Mouse (Mus musculus) lung, adult 2 months (tissue): ENCODE results near the gene Prep. TPM values are rescaled to one million over a fixed set of nuclear protein-coding genes. Genes with fewer than 3 reads are reported as not detected.

Source experiments
- DNase-seq: peaks from one replicate; pipeline ENCODE4 v3.0.0; 2022
- H3K4me1 ChIP-seq: fragments of 200-500 bp; 2 replicates; pipeline ENCODE4 v1.6.1; 2011; ENCODE audit warnings: low read length; ENCODE audit not compliant: control insufficient read depth, insufficient read depth
- H3K4me3 ChIP-seq: fragments of 200-500 bp; replicated peaks from 2 replicates; pipeline ENCODE3; 2011; ENCODE audit warnings: low read depth, mild to moderate bottlenecking, control low read depth, low read length; ENCODE audit errors: extremely low read depth
- CTCF ChIP-seq: fragments of 200-500 bp; IDR thresholded peaks from 2 replicates; pipeline ENCODE4 v1.5.1; 2011; ENCODE audit warnings: mild to moderate bottlenecking, low read length, control low read depth; ENCODE audit not compliant: insufficient read depth
- POLR2A ChIP-seq: fragments of 200-500 bp; IDR thresholded peaks from 2 replicates; pipeline ENCODE4 v1.6.1; 2011; ENCODE audit warnings: low read depth, mild to moderate bottlenecking, control low read depth, low read length, borderline replicate concordance; ENCODE audit errors: extremely low read depth
- WGBS: fragments of 180-500 bp; shearing (Covaris S2); methylation state at CpG from one replicate; pipeline ENCODE4 v1.1.7; 2018; 5-methylcytosine and 5-hydroxymethylcytosine counted together
- polyA plus RNA-seq: library from polyadenylated mRNA; depleted of rRNA; stranded (reverse); fragments of >200 nt; gene quantifications from 2 replicates; pipeline ENCODE4 v1.2.3, GENCODE M21; 2012; rRNA removed

Prep gene
- polyA plus RNA-seq: 18.0 and 19.8 TPM in 2 replicates

DNA sequence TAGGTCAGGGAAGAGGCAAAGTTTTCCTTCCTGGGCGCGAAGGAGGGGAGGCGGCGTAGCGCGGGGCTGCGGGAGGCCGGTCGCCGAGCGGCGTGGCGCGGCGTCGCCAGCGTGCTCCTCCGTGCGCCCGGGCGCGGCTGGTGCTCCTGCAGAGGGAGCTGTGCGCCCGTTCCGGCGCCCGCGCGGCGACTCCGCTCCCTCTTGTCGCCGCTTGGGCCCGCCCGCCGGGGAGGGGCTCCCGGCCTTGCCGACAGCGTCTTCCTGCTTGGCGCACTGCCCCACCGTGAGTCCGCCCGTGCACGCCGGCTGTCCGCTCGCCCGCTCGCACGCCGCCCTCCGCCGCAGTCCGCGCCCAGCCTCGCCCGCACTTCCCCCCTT is at the start of gene Prep:
Gene Prep, plus strand, starts transcription at position 273 of the 378 bp plus-strand sequence.
- under 1% methylated on average over 50 of the region's 57 CpGs for WGBS
- peak; percentile 89 for DNase-seq

DNA sequence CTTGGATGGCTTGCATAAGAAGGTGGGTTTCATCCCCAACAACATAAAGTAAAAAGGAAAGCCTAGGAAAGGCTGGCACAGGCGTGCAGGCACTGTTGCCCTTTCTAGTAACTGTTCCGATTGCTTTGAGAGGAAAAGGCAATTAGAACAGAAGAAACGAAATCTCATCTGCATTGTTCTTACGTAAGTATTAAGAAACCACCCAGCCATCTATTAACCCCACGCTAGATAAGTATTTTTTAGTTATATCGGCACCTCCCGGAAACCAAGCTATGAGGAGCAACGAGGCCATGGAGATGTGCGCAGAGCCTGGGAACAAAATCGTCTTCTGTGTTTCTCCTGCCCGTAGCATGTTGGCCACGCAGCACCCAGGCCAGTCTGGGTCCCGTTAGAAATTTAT is 49.7 kb upstream of the Prep start:
- Histone ChIP-seq H3K4me1 (no peaks in the 10 kb centered on the region), H3K4me3 (no peak overlapping the region)
- WGBS: 84% methylated on average over 13 of the region's 13 CpGs
- DNase-seq: no peak
- TF ChIP-seq CTCF (no peak), POLR2A (no peak)

More for the DNA sequence above, at the start of gene Prep:
- Histone ChIP-seq H3K4me3 (peak within 1 kb of the TSS; percentile 82), H3K4me1 (peaks cover 17% of the 10 kb centered on the region)
- TF ChIP-seq CTCF (peak; percentile 17; the same call in 1 of the 2 replicates), POLR2A (peak; percentile 62; the same call in 1 of the 2 replicates)

DNA sequence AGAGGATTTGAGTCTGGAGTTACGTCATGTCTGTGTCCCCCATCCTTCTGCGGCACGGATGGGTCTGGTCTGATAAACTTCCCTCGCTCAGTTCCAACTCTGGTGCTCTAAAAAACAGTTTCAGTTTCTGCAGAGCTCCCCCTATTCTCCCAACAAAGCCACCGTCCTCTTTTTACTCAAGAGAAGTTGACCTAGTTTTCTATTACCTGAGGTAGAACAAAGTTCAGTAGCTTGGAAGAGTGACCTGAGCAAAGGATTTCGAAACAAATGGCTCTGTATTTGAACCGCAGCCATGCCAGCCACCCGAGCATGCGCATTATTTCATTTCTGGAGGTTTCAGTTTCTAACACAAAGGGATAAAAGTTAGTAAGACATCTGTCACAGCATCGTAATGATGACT is 49.2 kb upstream of the Prep start:
- no peak for DNase-seq
- 75% methylated on average over 10 of the region's 10 CpGs for WGBS
- Histone ChIP-seq H3K4me1 (no peaks in the 10 kb centered on the region), H3K4me3 (no peak overlapping the region)
- TF ChIP-seq POLR2A (no peak), CTCF (no peak)

DNA sequence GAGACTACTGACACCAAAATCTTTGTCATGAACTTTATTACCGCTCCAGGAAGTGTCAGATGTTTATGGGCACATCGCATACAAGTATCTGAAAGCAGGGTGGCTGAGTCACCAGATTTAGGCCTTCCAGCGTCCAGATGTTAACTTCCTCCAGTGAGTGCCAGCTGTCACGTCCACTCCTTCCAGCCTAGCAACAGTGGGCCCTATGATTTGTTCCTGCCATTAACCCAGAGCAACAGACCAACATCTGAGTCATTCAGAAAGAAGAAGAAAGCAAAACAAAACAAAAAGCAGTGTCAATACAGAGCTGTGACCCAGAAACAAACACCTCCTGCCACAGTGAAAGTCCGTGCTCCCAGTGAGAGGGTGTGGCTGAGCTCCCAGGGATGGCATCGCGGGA is 47.6 kb upstream of the Prep start:
- 36% methylated on average over 7 of the region's 7 CpGs for WGBS
- DNase-seq: no peak
- 0 out of 2 replicates have a peak, but pooled peaks cover 2% of the 10 kb centered on the region for H3K4me1 ChIP-seq
- H3K4me3 ChIP-seq: no peak overlapping the region
- no peak for TF ChIP-seq CTCF
- no peak for TF ChIP-seq POLR2A

DNA sequence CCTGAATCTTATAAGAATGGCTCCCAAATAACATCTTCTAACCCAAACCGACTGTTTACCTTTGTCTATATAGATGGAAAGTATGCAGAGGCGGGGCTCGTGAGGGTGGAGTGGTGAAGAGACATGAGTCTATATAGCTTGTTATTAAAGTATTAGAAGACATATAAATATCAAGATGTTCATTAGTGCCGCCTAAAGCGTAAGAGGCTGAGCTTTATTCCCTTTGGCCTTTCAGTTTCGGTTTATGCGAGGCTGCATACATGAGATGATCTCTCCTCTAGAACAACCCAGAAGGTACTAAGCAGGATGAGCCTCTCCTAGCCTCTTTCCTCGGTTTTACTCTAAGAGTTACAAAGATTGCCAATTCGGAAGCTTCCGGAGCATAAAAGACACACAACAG is 47.2 kb upstream of the Prep start:
- H3K4me1 ChIP-seq: 0 out of 2 replicates have a peak, but pooled peaks cover 2% of the 10 kb centered on the region
- DNase-seq: no peak
- TF ChIP-seq CTCF (no peak), POLR2A (no peak)
- H3K4me3 ChIP-seq: no peak overlapping the region
- 79% methylated on average over 10 of the region's 10 CpGs for WGBS

DNA sequence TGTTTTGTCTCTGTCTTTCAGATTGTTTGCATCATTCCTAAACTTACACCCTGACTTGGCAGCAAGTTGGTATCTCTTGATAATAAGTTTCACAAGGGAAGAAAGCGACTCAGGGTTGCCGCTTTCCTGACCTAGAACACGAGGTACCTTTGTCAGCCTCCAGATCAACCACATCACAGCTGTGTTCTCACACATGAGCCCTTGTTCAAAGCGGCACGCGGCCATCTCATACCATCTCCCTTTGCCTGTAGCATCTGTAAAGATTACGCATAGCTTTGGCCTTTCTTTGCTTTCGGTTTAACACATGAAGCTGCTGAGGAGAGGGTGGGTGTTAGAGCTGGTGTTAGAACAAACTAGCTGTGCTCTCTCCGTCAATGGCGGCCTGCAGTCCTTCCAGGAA is 46.7 kb upstream of the Prep start:
- no peak overlapping the region for H3K4me3 ChIP-seq
- WGBS: 73% methylated on average over 10 of the region's 10 CpGs
- 0 out of 2 replicates have a peak, but pooled peaks cover 2% of the 10 kb centered on the region for H3K4me1 ChIP-seq
- DNase-seq: no peak
- no peak for TF ChIP-seq CTCF
- TF ChIP-seq POLR2A: no peak

DNA sequence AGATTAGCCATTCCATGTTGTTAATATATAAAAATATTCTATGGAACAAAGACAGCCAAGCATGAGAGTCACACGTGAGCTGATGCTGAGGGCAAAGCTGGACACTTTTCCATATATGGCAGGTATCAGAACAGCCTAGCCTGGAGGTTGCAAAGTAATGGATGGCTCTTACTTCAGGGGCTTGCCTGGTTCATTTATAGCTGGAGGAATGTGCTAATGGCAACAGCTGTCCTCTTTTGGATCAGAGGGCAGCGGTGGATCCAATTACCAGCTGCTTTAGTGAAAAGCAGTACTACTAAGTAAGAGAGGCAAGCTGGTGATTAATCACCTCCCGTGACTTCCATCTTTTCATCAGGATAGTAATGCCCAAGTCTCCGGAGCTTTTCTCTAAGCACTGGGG is 41.8 kb upstream of the Prep start:
- 62% methylated on average over 4 of the region's 4 CpGs for WGBS
- no peak for TF ChIP-seq CTCF
- no peak for TF ChIP-seq POLR2A
- no peak for DNase-seq
- Histone ChIP-seq H3K4me1 (0 out of 2 replicates have a peak, but pooled peaks cover 2% of the 10 kb centered on the region), H3K4me3 (no peak overlapping the region)

DNA sequence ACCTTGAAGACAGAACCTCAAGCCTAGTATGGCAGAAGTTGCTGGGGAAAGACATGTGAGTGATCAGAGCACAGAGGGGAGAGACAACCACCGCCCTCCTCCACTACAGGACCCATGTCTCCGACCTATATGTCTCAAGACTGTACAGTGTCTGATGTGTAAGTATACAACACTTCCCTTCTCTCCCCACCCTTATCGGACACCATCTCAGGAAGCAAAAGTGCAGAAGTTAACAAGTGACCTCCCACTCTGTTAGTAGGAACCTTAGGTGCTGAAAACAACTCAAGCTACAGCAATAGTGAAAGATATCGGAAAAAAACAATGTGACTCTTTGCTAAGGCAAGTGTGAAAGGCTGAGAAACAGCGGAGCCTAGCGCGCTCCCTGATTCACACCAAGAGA is 40.1 kb upstream of the Prep start:
- 83% methylated on average over 7 of the region's 7 CpGs for WGBS
- Histone ChIP-seq H3K4me3 (no peak overlapping the region), H3K4me1 (0 out of 2 replicates have a peak, but pooled peaks cover 2% of the 10 kb centered on the region)
- DNase-seq: no peak
- TF ChIP-seq POLR2A: no peak
- no peak for TF ChIP-seq CTCF

DNA sequence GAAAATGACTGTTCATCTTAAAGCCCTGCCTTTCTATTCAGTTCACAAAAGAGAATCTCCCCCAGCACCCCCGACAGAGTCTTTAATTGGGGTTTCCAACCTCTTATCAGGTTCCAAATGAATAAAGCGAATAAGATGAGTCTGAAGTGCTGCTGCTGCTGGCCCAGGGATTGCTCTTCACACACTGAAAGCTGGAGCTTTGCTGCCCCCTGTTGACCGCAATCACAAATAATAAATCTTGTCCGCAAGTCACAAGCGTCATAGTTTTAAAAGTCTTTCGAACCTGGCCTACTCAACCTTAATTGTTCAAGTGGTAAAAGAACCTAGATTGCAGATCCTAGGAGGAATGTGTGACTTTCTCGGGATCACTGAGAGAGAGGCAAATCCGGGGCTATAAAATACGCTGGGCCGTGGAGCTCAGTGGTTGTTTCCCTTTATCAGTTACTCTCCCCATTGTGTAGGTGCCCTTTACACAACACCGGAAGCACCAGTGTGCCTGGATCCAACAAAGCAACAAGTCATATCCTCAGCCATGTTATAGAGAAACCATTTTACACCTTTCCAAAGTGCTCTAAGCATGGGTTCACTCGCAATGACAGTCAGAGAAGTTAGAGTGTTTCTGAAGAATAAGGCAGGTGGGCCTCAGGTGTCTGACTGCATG is 21.6 kb upstream of the Prep start:
- 23% methylated on average over 12 of the region's 12 CpGs for WGBS
- TF ChIP-seq CTCF (peak; percentile 74), POLR2A (no peak)

DNA sequence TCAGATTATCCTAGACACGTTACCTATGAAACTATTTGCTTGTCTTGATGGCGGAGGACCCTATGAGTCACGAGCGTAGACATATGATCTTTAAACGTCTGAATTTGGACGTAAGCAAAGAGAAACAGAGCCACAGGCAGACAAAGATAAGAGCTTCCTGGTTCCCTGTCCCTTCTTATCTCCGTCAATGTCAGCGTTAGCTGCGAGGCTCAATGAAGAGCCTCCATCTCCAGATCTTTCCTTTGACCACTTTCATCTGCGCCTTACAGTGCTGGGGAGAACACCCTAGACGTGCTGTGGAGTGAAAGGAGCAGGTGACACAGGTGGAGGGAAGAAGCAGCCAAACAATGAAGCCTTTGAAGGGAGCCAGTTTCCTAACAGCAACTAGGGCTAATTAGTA is 18.8 kb upstream of the Prep start:
- no peak for DNase-seq
- WGBS: 20% methylated on average over 11 of the region's 11 CpGs
- TF ChIP-seq POLR2A: no peak
- TF ChIP-seq CTCF: no peak
- Histone ChIP-seq H3K4me3 (peak overlapping the region; percentile 3), H3K4me1 (peaks cover 7% of the 10 kb centered on the region)

More for the DNA sequence above, 21.6 kb upstream of the Prep start:
- Histone ChIP-seq H3K4me3 (no peak overlapping the region), H3K4me1 (peaks cover 7% of the 10 kb centered on the region)
- DNase-seq: peak; percentile 71
